Mouse (Mus musculus) liver, embryonic 11.5 days (tissue): Measurements from ENCODE around the gene Shisa6. TPM values are rescaled to one million over a fixed set of nuclear protein-coding genes. Genes with fewer than 3 reads are reported as not detected.
"Not testable (repeated sequence)": the region's sequence is repeated elsewhere in the genome, so short reads cannot be mapped to it uniquely, and the experiment has no call there.

Experiments used
- ATAC-seq: fragments of 200-750 bp; cut with Nextera tagmentation; replicated peaks from 2 replicates; pipeline ENCODE4 v1.8.0; 2017; ENCODE audit warnings: moderate number of reproducible peaks, mild to moderate bottlenecking, moderate TSS enrichment, moderate library complexity; ENCODE audit not compliant: low FRiP score
- DNase-seq: peaks from one replicate; pipeline ENCODE4 v3.0.0-alpha.2; 2017; ENCODE audit warnings: low spot score
- H3K27ac ChIP-seq: fragments of 300-500 bp; sonication (generic); 2 replicates; pipeline ENCODE4 v1.5.1; 2014; ENCODE audit warnings: mild to moderate bottlenecking, low read depth, low read length, control low read depth
- H3K27me3 ChIP-seq: fragments of 300-500 bp; sonication (generic); replicated peaks from 2 replicates; pipeline ENCODE4 v1.6.1; 2014; ENCODE audit warnings: low read length, mixed read lengths; ENCODE audit not compliant: control insufficient read depth, insufficient read depth
- H3K36me3 ChIP-seq: fragments of 300-500 bp; sonication (generic); 2 replicates; pipeline ENCODE4 v1.6.1; 2014; ENCODE audit warnings: mild to moderate bottlenecking, low read length, moderate library complexity, mixed read lengths; ENCODE audit not compliant: control insufficient read depth, insufficient read depth
- H3K4me1 ChIP-seq: fragments of 300-500 bp; sonication (generic); replicated peaks from 2 replicates; pipeline ENCODE4 v1.6.1; 2014; ENCODE audit warnings: low read length, mixed read lengths; ENCODE audit not compliant: control insufficient read depth, insufficient read depth
- H3K4me2 ChIP-seq: fragments of 300-500 bp; sonication (generic); 2 replicates; pipeline ENCODE4 v1.6.1; 2014; ENCODE audit warnings: mild to moderate bottlenecking, control low read depth, moderate library complexity
- H3K4me3 ChIP-seq: fragments of 300-500 bp; sonication (generic); 2 replicates; pipeline ENCODE4 v1.5.1; 2014; ENCODE audit warnings: low read depth, low read length, control low read depth
- H3K9ac ChIP-seq: fragments of 300-500 bp; sonication (generic); 2 replicates; pipeline ENCODE4 v1.6.1; 2014; ENCODE audit warnings: low read depth, low read length, control low read depth
- H3K9me3 ChIP-seq: fragments of 300-500 bp; sonication (generic); 2 replicates; pipeline ENCODE4 v1.6.1; 2016; ENCODE audit warnings: low read length, inconsistent platforms, mixed read lengths; ENCODE audit not compliant: control insufficient read depth
- WGBS: fragments of 180-500 bp; shearing (Covaris S2); extraction: QIAGEN DNeasy Blood & Tissue Kit; methylation state at CpG from one replicate; pipeline ENCODE4 v1.1.7; 2014; 5-methylcytosine and 5-hydroxymethylcytosine counted together
- polyA plus RNA-seq: library from polyadenylated mRNA; unstranded; fragments of >200 nt; fragmentation: Nextera tagmentation; extraction: Ambion mirVana; gene quantifications from 2 replicates; pipeline ENCODE4 v1.2.1, GENCODE M21; 2014

Gene Shisa6
- polyA plus RNA-seq, 1 experiment from 2014 or later = 0.22 TPM

GRCm38 (mm10) chr11:66408721-66409120 lies 117.0 kb downstream of the Shisa6 start:
- not testable (repeated sequence) for ATAC-seq, DNase-seq, H3K4me2 ChIP-seq, H3K36me3 ChIP-seq, H3K4me3 ChIP-seq, H3K27me3 ChIP-seq, H3K9me3 ChIP-seq, H3K9ac ChIP-seq, H3K27ac ChIP-seq, H3K4me1 ChIP-seq
- 44% methylated on average over 6 of the region's 6 CpGs for WGBS

- WGBS = 66% methylated on average over 7 of the region's 7 CpGs
- no peak for ATAC-seq
- no peaks in the 10 kb centered on the region for H3K36me3 ChIP-seq
Observed at GRCm38 (mm10) chr11:66400036-66400435, 125.7 kb downstream of the Shisa6 start.

GRCm38 (mm10) chr11:66387561-66387960 lies 138.2 kb downstream of the Shisa6 start:
- no peaks in the 10 kb centered on the region for H3K27me3 ChIP-seq
- no peaks in the 10 kb centered on the region for H3K36me3 ChIP-seq
- no peak overlapping the region for H3K4me3 ChIP-seq
- WGBS = 75% methylated on average over 3 of the region's 3 CpGs
- H3K9ac ChIP-seq = no peak overlapping the region
- no peak for ATAC-seq
- DNase-seq = no peak
- H3K4me2 ChIP-seq = no peak overlapping the region
- H3K9me3 ChIP-seq = no peaks in the 10 kb centered on the region
- H3K27ac ChIP-seq = no peak overlapping the region
- no peaks in the 10 kb centered on the region for H3K4me1 ChIP-seq

More at GRCm38 (mm10) chr11:66400036-66400435, 125.7 kb downstream of the Shisa6 start:
- Histone ChIP-seq H3K4me1 (no peaks in the 10 kb centered on the region), H3K27ac (no peak overlapping the region), H3K4me2 (no peak overlapping the region), H3K4me3 (no peak overlapping the region), H3K27me3 (no peaks in the 10 kb centered on the region), H3K9me3 (no peaks in the 10 kb centered on the region), H3K9ac (no peak overlapping the region)
- DNase-seq = no peak

GRCm38 (mm10) chr11:66371796-66372195 lies 154.0 kb downstream of the Shisa6 start:
- Histone ChIP-seq H3K4me2 (no peak overlapping the region), H3K9me3 (no peaks in the 10 kb centered on the region), H3K36me3 (no peaks in the 10 kb centered on the region), H3K27me3 (no peaks in the 10 kb centered on the region), H3K27ac (no peak overlapping the region), H3K9ac (no peak overlapping the region), H3K4me1 (no peaks in the 10 kb centered on the region), H3K4me3 (no peak overlapping the region)
- 66% methylated on average over 3 of the region's 3 CpGs for WGBS
- DNase-seq = no peak
- no peak for ATAC-seq

- Histone ChIP-seq H3K36me3 (no peaks in the 10 kb centered on the region), H3K9me3 (no peaks in the 10 kb centered on the region), H3K4me1 (no peaks in the 10 kb centered on the region), H3K4me2 (no peak overlapping the region), H3K4me3 (no peak overlapping the region), H3K27ac (no peak overlapping the region), H3K27me3 (no peaks in the 10 kb centered on the region), H3K9ac (no peak overlapping the region)
- DNase-seq (no peak), ATAC-seq (no peak)
- 78% methylated on average over 4 of the region's 4 CpGs for whole genome bisulfite sequencing
Observed at GRCm38 (mm10) chr11:66369764-66370163, 156.0 kb downstream of the Shisa6 start.

GRCm38 (mm10) chr11:66366809-66367685 lies 158.7 kb downstream of the Shisa6 start:
- ATAC-seq = no peak
- WGBS = 65% methylated on average over 8 of the region's 8 CpGs

GRCm38 (mm10) chr11:66359811-66360210 lies 166.0 kb downstream of the Shisa6 start:
- no peaks in the 10 kb centered on the region for H3K36me3 ChIP-seq
- DNase-seq (no peak), ATAC-seq (no peak)
- H3K4me3 ChIP-seq = no peak overlapping the region
- no peaks in the 10 kb centered on the region for H3K4me1 ChIP-seq
- 70% methylated on average over 1 of the region's 1 CpGs for WGBS
- H3K9me3 ChIP-seq = no peaks in the 10 kb centered on the region
- no peak overlapping the region for H3K9ac ChIP-seq
- H3K27me3 ChIP-seq = no peaks in the 10 kb centered on the region
- no peak overlapping the region for H3K27ac ChIP-seq
- no peak overlapping the region for H3K4me2 ChIP-seq

More at GRCm38 (mm10) chr11:66366809-66367685, 158.7 kb downstream of the Shisa6 start:
- no peak overlapping the region for H3K9ac ChIP-seq
- no peak for DNase-seq
- no peak overlapping the region for H3K4me2 ChIP-seq
- no peaks in the 10 kb centered on the region for H3K9me3 ChIP-seq
- no peaks in the 10 kb centered on the region for H3K4me1 ChIP-seq
- no peaks in the 10 kb centered on the region for H3K27me3 ChIP-seq
- no peak overlapping the region for H3K27ac ChIP-seq
- no peaks in the 10 kb centered on the region for H3K36me3 ChIP-seq
- no peak overlapping the region for H3K4me3 ChIP-seq

- 70% methylated on average over 3 of the region's 3 CpGs for WGBS
- Histone ChIP-seq H3K36me3 (no peaks in the 10 kb centered on the region), H3K27me3 (no peaks in the 10 kb centered on the region), H3K9me3 (no peaks in the 10 kb centered on the region), H3K4me1 (no peaks in the 10 kb centered on the region), H3K4me2 (no peak overlapping the region), H3K4me3 (no peak overlapping the region), H3K27ac (no peak overlapping the region), H3K9ac (no peak overlapping the region)
- no peak for DNase-seq
- ATAC-seq = no peak
Observed at GRCm38 (mm10) chr11:66344822-66345221, 180.9 kb downstream of the Shisa6 start.

- ATAC-seq (no peak), DNase-seq (no peak)
- Histone ChIP-seq H3K4me1 (no peaks in the 10 kb centered on the region), H3K4me2 (no peak overlapping the region), H3K36me3 (no peaks in the 10 kb centered on the region), H3K9ac (no peak overlapping the region), H3K27ac (no peak overlapping the region), H3K4me3 (no peak overlapping the region), H3K9me3 (no peaks in the 10 kb centered on the region), H3K27me3 (no peaks in the 10 kb centered on the region)
Observed at GRCm38 (mm10) chr11:66336313-66336712, 189.5 kb downstream of the Shisa6 start.
